Mouse (Mus musculus) neural tube, embryonic 14.5 days (tissue): ENCODE data around the gene Tead3. TPM values are rescaled to one million over a fixed set of nuclear protein-coding genes. Genes with fewer than 3 reads are reported as not detected.
"Not testable (repeated sequence)": the region's sequence is repeated elsewhere in the genome, so short reads cannot be mapped to it uniquely, and the experiment has no call there.

Experiments used
- ATAC-seq: fragments of 200-750 bp; cut with Nextera tagmentation; 2 replicates; pipeline ENCODE4 v1.8.0; 2017; ENCODE audit warnings: low read depth, mild to moderate bottlenecking, moderate TSS enrichment, moderate library complexity
- H3K27ac ChIP-seq: fragments of 300-500 bp; sonication (generic); 2 replicates; pipeline ENCODE4 v1.5.1; 2014; ENCODE audit warnings: low read depth, mild to moderate bottlenecking, control low read depth, low read length, moderate library complexity, mixed read lengths
- H3K27me3 ChIP-seq: fragments of 300-500 bp; sonication (generic); 2 replicates; pipeline ENCODE4 v1.6.1; 2014; ENCODE audit warnings: low read length; ENCODE audit not compliant: control insufficient read depth, insufficient read depth
- H3K36me3 ChIP-seq: fragments of 300-500 bp; sonication (generic); 2 replicates; pipeline ENCODE4 v1.6.1; 2014; ENCODE audit warnings: low read length, mixed read lengths; ENCODE audit not compliant: control insufficient read depth, insufficient read depth
- H3K4me1 ChIP-seq: fragments of 300-500 bp; sonication (generic); 2 replicates; pipeline ENCODE4 v1.6.1; 2014; ENCODE audit warnings: low read length; ENCODE audit not compliant: control insufficient read depth, insufficient read depth
- H3K4me2 ChIP-seq: fragments of 300-500 bp; sonication (generic); 2 replicates; pipeline ENCODE4 v1.6.1; 2014; ENCODE audit warnings: mild to moderate bottlenecking, low read depth, low read length, control low read depth
- H3K4me3 ChIP-seq: fragments of 300-500 bp; sonication (generic); 2 replicates; pipeline ENCODE4 v1.5.1; 2014; ENCODE audit warnings: low read depth, low read length, control low read depth, mixed read lengths
- H3K9ac ChIP-seq: fragments of 300-500 bp; sonication (generic); replicated peaks from 2 replicates; pipeline ENCODE4 v1.6.1; 2014; ENCODE audit warnings: low read depth, mild to moderate bottlenecking, control low read depth, low read length, mixed read lengths
- H3K9me3 ChIP-seq: fragments of 300-500 bp; sonication (generic); 2 replicates; pipeline ENCODE4 v1.6.1; 2016; ENCODE audit warnings: low read length; ENCODE audit not compliant: control insufficient read depth
- WGBS: fragments of 180-500 bp; shearing (Covaris S2); extraction: QIAGEN DNeasy Blood & Tissue Kit; methylation state at CpG from one replicate; pipeline ENCODE4 v1.1.7; 2014; 5-methylcytosine and 5-hydroxymethylcytosine counted together
- polyA plus RNA-seq: library from polyadenylated mRNA; unstranded; fragments of >200 nt; fragmentation: Nextera tagmentation; extraction: Ambion mirVana; gene quantifications from 2 replicates; pipeline ENCODE4 v1.2.1, GENCODE M21; 2014

The Tead3 gene
- polyA plus RNA-seq, 1 experiment from 2014 or later: 1.2 TPM

- H3K4me3 ChIP-seq: no peak overlapping the region
- H3K36me3 ChIP-seq: no peaks in the 10 kb centered on the region
- 92% methylated on average over 7 of the region's 7 CpGs for WGBS
- no peak for ATAC-seq
- no peaks in the 10 kb centered on the region for H3K27me3 ChIP-seq
- H3K9ac ChIP-seq: no peak overlapping the region
- no peak overlapping the region for H3K4me2 ChIP-seq
- H3K27ac ChIP-seq: no peak overlapping the region
- H3K9me3 ChIP-seq: no peaks in the 10 kb centered on the region
- H3K4me1 ChIP-seq: peaks cover 4% of the 10 kb centered on the region; the same call in 1 of the 2 replicates
Measured at GRCm38 (mm10) chr17:28337547-28337946, 13.1 kb downstream of the Tead3 start.

GRCm38 (mm10) chr17:28335267-28335666 is 15.3 kb downstream of the Tead3 start:
- no peaks in the 10 kb centered on the region for H3K27me3 ChIP-seq
- no peak overlapping the region for H3K9ac ChIP-seq
- H3K4me1 ChIP-seq: no peaks in the 10 kb centered on the region
- 77% methylated on average over 10 of the region's 10 CpGs for WGBS
- H3K36me3 ChIP-seq: peaks cover 9% of the 10 kb centered on the region; the same call in 1 of the 2 replicates
- H3K4me2 ChIP-seq: no peak overlapping the region
- no peak overlapping the region for H3K4me3 ChIP-seq
- no peak overlapping the region for H3K27ac ChIP-seq
- ATAC-seq: no peak
- no peaks in the 10 kb centered on the region for H3K9me3 ChIP-seq

- Histone ChIP-seq H3K36me3 (peaks cover 16% of the 10 kb centered on the region; the same call in 1 of the 2 replicates), H3K9me3 (no peaks in the 10 kb centered on the region), H3K4me2 (no peak overlapping the region), H3K27ac (no peak overlapping the region), H3K27me3 (no peaks in the 10 kb centered on the region), H3K4me3 (no peak overlapping the region), H3K4me1 (peaks cover 11% of the 10 kb centered on the region), H3K9ac (0 out of 2 replicates have a peak overlapping the region, but pooled peaks have one; percentile 3)
- no peak for ATAC-seq
- WGBS: 56% methylated on average over 31 of the region's 31 CpGs
Measured at GRCm38 (mm10) chr17:28332915-28333546, 17.6 kb downstream of the Tead3 start.

GRCm38 (mm10) chr17:28332113-28332914 is 18.3 kb downstream of the Tead3 start:
- Histone ChIP-seq H3K9ac (no peak overlapping the region), H3K4me2 (no peak overlapping the region), H3K4me1 (peaks cover 16% of the 10 kb centered on the region), H3K27me3 (no peaks in the 10 kb centered on the region), H3K4me3 (no peak overlapping the region), H3K9me3 (no peaks in the 10 kb centered on the region), H3K27ac (no peak overlapping the region), H3K36me3 (peaks cover 16% of the 10 kb centered on the region; the same call in 1 of the 2 replicates)
- no peak for ATAC-seq
- 42% methylated on average over 13 of the region's 13 CpGs for WGBS

- no peak overlapping the region for H3K9ac ChIP-seq
- no peaks in the 10 kb centered on the region for H3K27me3 ChIP-seq
- H3K36me3 ChIP-seq: peaks cover 16% of the 10 kb centered on the region; the same call in 1 of the 2 replicates
- H3K4me3 ChIP-seq: no peak overlapping the region
- H3K27ac ChIP-seq: no peak overlapping the region
- peaks cover 16% of the 10 kb centered on the region for H3K4me1 ChIP-seq
- 41% methylated on average over 5 of the region's 7 CpGs for WGBS
- ATAC-seq: no peak
- H3K9me3 ChIP-seq: no peaks in the 10 kb centered on the region
- H3K4me2 ChIP-seq: no peak overlapping the region
Measured at GRCm38 (mm10) chr17:28331241-28332112, 19.1 kb downstream of the Tead3 start.

GRCm38 (mm10) chr17:28330590-28330989 is 20.0 kb downstream of the Tead3 start:
- Histone ChIP-seq H3K36me3 (peaks cover 18% of the 10 kb centered on the region; the same call in 1 of the 2 replicates), H3K4me1 (peaks cover 16% of the 10 kb centered on the region)
- not testable (repeated sequence) for H3K27me3 ChIP-seq, H3K4me3 ChIP-seq, H3K27ac ChIP-seq, ATAC-seq, H3K4me2 ChIP-seq, H3K9me3 ChIP-seq, H3K9ac ChIP-seq
- 72% methylated on average over 6 of the region's 8 CpGs for WGBS

- Histone ChIP-seq H3K4me3 (no peak overlapping the region), H3K27me3 (no peaks in the 10 kb centered on the region), H3K27ac (no peak overlapping the region), H3K36me3 (peaks cover 18% of the 10 kb centered on the region; the same call in 1 of the 2 replicates), H3K4me2 (peak overlapping the region; percentile 79), H3K9me3 (no peaks in the 10 kb centered on the region), H3K4me1 (peaks cover 16% of the 10 kb centered on the region), H3K9ac (no peak overlapping the region)
- 52% methylated on average over 2 of the region's 2 CpGs for WGBS
- no peak for ATAC-seq
Measured at GRCm38 (mm10) chr17:28330232-28330546, 20.4 kb downstream of the Tead3 start.

GRCm38 (mm10) chr17:28329503-28330231 is 20.9 kb downstream of the Tead3 start:
- H3K4me1 ChIP-seq: peaks cover 16% of the 10 kb centered on the region
- H3K4me3 ChIP-seq: peak overlapping the region; percentile 65
- H3K27ac ChIP-seq: peak overlapping the region; percentile 91; the same call in 1 of the 2 replicates
- 9% methylated on average over 4 of the region's 4 CpGs for WGBS
- H3K9me3 ChIP-seq: no peaks in the 10 kb centered on the region
- H3K9ac ChIP-seq: peak overlapping the region; percentile 97
- peaks cover 18% of the 10 kb centered on the region; the same call in 1 of the 2 replicates for H3K36me3 ChIP-seq
- no peaks in the 10 kb centered on the region for H3K27me3 ChIP-seq
- ATAC-seq: no peak
- H3K4me2 ChIP-seq: peak overlapping the region; percentile 79
